Mouse (Mus musculus): Measurements from ENCODE around the gene Golt1a. TPM values are rescaled to one million over a fixed set of nuclear protein-coding genes. Genes with fewer than 3 reads are reported as not detected.

The Golt1a gene
- polyA plus RNA-seq, 1 experiment: 1.9 TPM

GRCm38 (mm10) chr1:133347693-133348520, 38.3 kb downstream of the Golt1a start:
- DNase-seq (ENCODE audit: low spot score): no peak

GRCm38 (mm10) chr1:133350210-133350609, 40.6 kb downstream of the Golt1a start, which contains the start of gene Ren1:
Ren1 (plus strand) TSS chr1:133350510.
- DNase-seq (ENCODE audit: low spot score): no peak

GRCm38 (mm10) chr1:133351762-133352161, 42.2 kb downstream of the Golt1a start:
- no peak for DNase-seq (ENCODE audit: low spot score)

GRCm38 (mm10) chr1:133353371-133353809, 43.8 kb downstream of the Golt1a start:
- DNase-seq (ENCODE audit: low spot score): peak; percentile 51

- no peak for DNase-seq (ENCODE audit: low spot score)
These were observed 45.9 kb downstream of the Golt1a start for GRCm38 (mm10) chr1:133355469-133355868.

GRCm38 (mm10) chr1:133355912-133356311, 46.3 kb downstream of the Golt1a start:
- DNase-seq (ENCODE audit: low spot score): no peak

- no peak for DNase-seq (ENCODE audit: low spot score)
These were observed 46.7 kb downstream of the Golt1a start for GRCm38 (mm10) chr1:133356330-133356729.

- DNase-seq (ENCODE audit: low spot score): no peak
These were observed 51.4 kb downstream of the Golt1a start for GRCm38 (mm10) chr1:133361006-133361405.

GRCm38 (mm10) chr1:133362103-133362502, 52.5 kb downstream of the Golt1a start:
- no peak for DNase-seq (ENCODE audit: low spot score)

- DNase-seq (ENCODE audit: low spot score): peak; percentile 45
These were observed 53.8 kb downstream of the Golt1a start, which contains the start of gene Etnk2 for GRCm38 (mm10) chr1:133363276-133364021. Etnk2 (plus strand) TSS chr1:133363572.

GRCm38 (mm10) chr1:133364022-133364630, 54.5 kb downstream of the Golt1a start:
- DNase-seq (ENCODE audit: low spot score): no peak

- no peak for DNase-seq (ENCODE audit: low spot score)
These were observed 55.3 kb downstream of the Golt1a start for GRCm38 (mm10) chr1:133364890-133365289.

GRCm38 (mm10) chr1:133366951-133367605, 57.5 kb downstream of the Golt1a start:
- no peak for DNase-seq (ENCODE audit: low spot score)

GRCm38 (mm10) chr1:133367606-133368488, 58.2 kb downstream of the Golt1a start:
- DNase-seq (ENCODE audit: low spot score): no peak

- DNase-seq (ENCODE audit: low spot score): no peak
These were observed 59.0 kb downstream of the Golt1a start for GRCm38 (mm10) chr1:133368644-133369043.

- DNase-seq (ENCODE audit: low spot score): no peak
These were observed 60.8 kb downstream of the Golt1a start for GRCm38 (mm10) chr1:133370352-133370751.

- no peak for DNase-seq (ENCODE audit: low spot score)
These were observed 61.8 kb downstream of the Golt1a start for GRCm38 (mm10) chr1:133371431-133371830.

GRCm38 (mm10) chr1:133372113-133372512, 62.5 kb downstream of the Golt1a start:
- DNase-seq (ENCODE audit: low spot score): no peak

Measured in urinary bladder, adult 2 months (tissue).